Mouse (Mus musculus): Measurements from ENCODE around the gene Rab17. TPM values are rescaled to one million over a fixed set of nuclear protein-coding genes. Genes with fewer than 3 reads are reported as not detected.

Gene Rab17
- 0.20 and 0.42 TPM in 2 replicates for polyA plus RNA-seq (2012; rRNA removed)

DNA sequence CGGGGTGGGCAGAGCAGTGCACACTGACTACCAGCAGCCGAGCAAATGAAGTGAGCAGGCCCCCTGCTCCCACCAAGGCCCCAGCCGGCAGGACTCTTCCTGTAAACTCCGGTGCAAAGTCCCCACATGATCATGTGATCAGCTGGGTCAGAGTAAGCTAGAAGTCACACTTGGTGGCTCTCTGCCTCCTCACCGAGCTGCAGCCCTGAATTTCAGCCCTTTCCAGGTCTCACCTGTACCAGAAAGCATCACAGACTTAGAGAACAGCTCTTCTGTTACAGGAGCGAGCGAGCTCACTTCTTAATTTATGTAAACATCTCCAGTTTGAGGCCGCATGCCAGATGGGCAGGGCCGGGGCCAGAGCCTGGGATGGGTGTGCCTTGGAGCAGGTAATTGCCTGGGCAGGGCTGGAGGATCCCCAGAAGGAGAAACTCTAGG is at the start of gene Rab17:
Gene Rab17 (minus strand): TSS at position 315 of the 438 bp plus-strand sequence.

GRCm38 (mm10) chr1:90998268-90998890 is 28.9 kb upstream of the Rab17 start, which contains the start of gene Lrrfip1:
TSS of gene Lrrfip1 (plus strand) at chr1:90998737.

GRCm38 (mm10) chr1:90952808-90953207 is 16.7 kb downstream of the Rab17 start, which contains the start of gene Prlh:
TSS of gene Prlh (plus strand) at chr1:90953108.

DNA sequence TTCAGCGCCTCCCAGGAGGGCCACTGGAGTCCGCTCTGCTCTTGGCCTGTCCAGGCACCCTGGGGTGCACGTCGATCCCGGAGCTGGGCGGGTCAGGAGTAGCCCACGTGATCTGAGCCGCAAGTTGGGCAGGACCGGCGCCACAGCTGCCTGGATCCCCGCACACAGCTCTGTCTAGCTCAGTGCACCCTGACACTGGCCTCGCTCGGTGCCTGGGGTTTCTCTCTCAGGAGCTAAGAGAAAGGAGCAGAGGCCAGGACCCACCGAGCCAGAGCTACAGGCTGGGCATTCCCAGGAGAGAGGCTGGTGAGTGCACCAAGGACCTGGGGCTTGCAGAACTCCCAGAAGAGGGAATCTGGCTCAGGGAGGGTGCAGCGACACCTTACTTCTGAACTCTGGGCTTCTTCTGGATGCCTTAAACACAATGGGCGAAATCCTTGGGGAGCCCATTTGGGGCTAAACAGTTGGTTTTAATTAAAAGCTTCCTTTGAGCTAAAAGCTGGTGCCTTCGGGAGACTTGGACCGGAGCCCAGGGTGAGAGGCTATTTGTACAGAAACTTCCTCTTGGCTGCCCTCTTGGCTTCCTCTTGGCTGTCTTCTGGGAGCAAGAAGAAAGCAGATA is 54.4 kb downstream of the Rab17 start, which contains the start of gene Mlph:
Gene Mlph (plus strand): TSS at position 138 of the 622 bp plus-strand sequence.

Other genes with a start within 250 kb of the Rab17 start
- gene Col6a3, start 125.7 kb downstream of the Rab17 start, polyA plus RNA-seq (2012; rRNA removed) = 12.8 and 25.8 TPM in 2 replicates
- gene Mlph, start 54.6 kb downstream of the Rab17 start, polyA plus RNA-seq (2012; rRNA removed) = 0.29 and 0.34 TPM in 2 replicates
- not detected in 2 replicates for gene Prlh, start 16.6 kb downstream of the Rab17 start, polyA plus RNA-seq (2012; rRNA removed)
- 26.1 and 27.1 TPM in 2 replicates for gene Lrrfip1, start 29.1 kb upstream of the Rab17 start, polyA plus RNA-seq (2012; rRNA removed)
- gene Rbm44, start 175.4 kb upstream of the Rab17 start, polyA plus RNA-seq (2012; rRNA removed) = 0.43 and 0.78 TPM in 2 replicates
- 0.56 and 1.3 TPM in 2 replicates for gene Ramp1, start 210.2 kb upstream of the Rab17 start, polyA plus RNA-seq (2012; rRNA removed)